Mouse (Mus musculus) embryonic fibroblast, embryonic 13.5 days (primary cell): Measurements from ENCODE around the gene Bmpr1a. TPM values are rescaled to one million over a fixed set of nuclear protein-coding genes. Genes with fewer than 3 reads are reported as not detected.
"Not testable (repeated sequence)": the region's sequence is repeated elsewhere in the genome, so short reads cannot be mapped to it uniquely, and the experiment has no call there.

Source experiments
- H3K27ac ChIP-seq: 2 replicates; pipeline ENCODE4 v1.5.1; 2012; ENCODE audit warnings: low read length, control low read depth, inconsistent platforms; ENCODE audit not compliant: insufficient read depth
- H3K4me1 ChIP-seq: 2 replicates; pipeline ENCODE4 v1.6.1; 2011; ENCODE audit warnings: low read length; ENCODE audit not compliant: control insufficient read depth, insufficient read depth
- H3K4me3 ChIP-seq: 2 replicates; pipeline ENCODE4 v1.5.1; 2011; ENCODE audit warnings: mild to moderate bottlenecking, control low read depth, low read length; ENCODE audit not compliant: insufficient read depth
- CTCF ChIP-seq: IDR thresholded peaks from 2 replicates; pipeline ENCODE4 v1.5.1; 2011; ENCODE audit warnings: mild to moderate bottlenecking, control low read depth, low read length, moderate library complexity, borderline replicate concordance; ENCODE audit not compliant: insufficient read depth
- POLR2A ChIP-seq: IDR thresholded peaks from 2 replicates; pipeline ENCODE4 v1.6.1; 2011; ENCODE audit warnings: low read depth, mild to moderate bottlenecking, control low read depth, low read length, moderate library complexity
- polyA plus RNA-seq: library from polyadenylated mRNA; stranded (reverse); fragments of >200 nt; gene quantifications from 2 replicates; pipeline ENCODE4 v1.2.4, GENCODE M21; 2011; ENCODE audit warnings: low read depth; ENCODE audit not compliant: missing spikeins, insufficient read length

Gene Bmpr1a
- polyA plus RNA-seq, 1 experiment, result 146 TPM

GRCm38 (mm10) chr14:34445348-34445747, 57.8 kb downstream of the Bmpr1a start:
- Histone ChIP-seq H3K27ac (peak overlapping the region; percentile 74; the same call in 1 of the 2 replicates), H3K4me1 (peaks cover 5% of the 10 kb centered on the region), H3K4me3 (no peak overlapping the region)
- no peak for TF ChIP-seq CTCF
- TF ChIP-seq POLR2A, result no peak

- TF ChIP-seq CTCF (no peak), POLR2A (no peak)
- peaks cover 5% of the 10 kb centered on the region for H3K4me1 ChIP-seq
- peak overlapping the region; percentile 74 for H3K27ac ChIP-seq
- no peak overlapping the region for H3K4me3 ChIP-seq
Measured at GRCm38 (mm10) chr14:34444924-34445323, 58.2 kb downstream of the Bmpr1a start.

GRCm38 (mm10) chr14:34444368-34444767, 58.8 kb downstream of the Bmpr1a start:
- no peak overlapping the region for H3K4me3 ChIP-seq
- peak overlapping the region; percentile 74; the same call in 1 of the 2 replicates for H3K27ac ChIP-seq
- TF ChIP-seq POLR2A (no peak), CTCF (no peak)

DNA sequence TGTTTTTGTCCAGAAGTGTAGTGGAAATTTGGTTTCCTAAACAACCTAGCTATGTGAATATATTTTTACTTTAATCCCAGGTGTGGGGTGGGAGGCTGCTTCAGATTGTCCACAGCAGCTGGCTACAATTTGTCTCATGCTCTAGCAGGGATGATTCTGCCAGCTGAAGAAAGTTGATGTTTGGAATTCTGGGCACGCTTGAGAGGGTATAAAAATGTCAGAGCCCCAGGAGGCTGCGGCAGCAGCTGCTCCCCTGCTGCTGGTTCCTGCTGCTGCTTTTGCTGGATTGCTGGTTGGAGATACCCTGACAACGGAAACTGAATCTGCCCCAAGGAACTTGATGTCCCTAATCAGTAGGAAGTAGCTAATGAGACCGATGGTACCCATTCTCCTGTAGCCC, 60.6 kb downstream of the Bmpr1a start:
- TF ChIP-seq CTCF (no peak), POLR2A (no peak)
- Histone ChIP-seq H3K27ac (no peak overlapping the region), H3K4me3 (no peak overlapping the region), H3K4me1 (no peaks in the 10 kb centered on the region)

More at GRCm38 (mm10) chr14:34444368-34444767, 58.8 kb downstream of the Bmpr1a start:
- peaks cover under 1% of the 10 kb centered on the region for H3K4me1 ChIP-seq

DNA sequence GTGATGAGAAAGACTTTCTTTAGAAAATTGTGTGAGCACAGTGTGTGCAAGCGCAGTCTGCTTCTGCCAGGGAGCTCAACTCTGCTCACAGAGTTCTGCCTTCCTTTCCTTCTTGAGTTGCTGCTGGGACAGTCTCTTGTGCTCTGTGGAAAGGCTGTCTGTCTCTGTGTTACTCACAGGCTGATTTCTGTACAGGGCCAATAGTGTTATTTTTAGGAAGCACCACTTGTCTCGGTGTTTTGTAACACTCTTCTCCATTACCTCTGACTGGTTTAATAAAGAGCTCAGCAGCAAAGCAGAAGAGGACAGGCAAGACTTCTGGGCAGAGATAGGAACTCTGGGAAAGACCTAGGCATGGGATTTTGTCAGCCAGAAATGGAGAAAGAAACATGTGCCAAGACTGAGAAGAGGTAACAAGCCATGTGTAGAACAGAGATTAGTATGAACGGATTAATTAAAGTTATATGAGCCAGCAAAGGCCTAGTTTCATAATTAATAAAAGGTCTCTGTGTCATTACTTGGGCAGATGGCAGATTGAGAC, 62.5 kb downstream of the Bmpr1a start:
- H3K27ac ChIP-seq, result no peak overlapping the region

GRCm38 (mm10) chr14:34429069-34429468, 74.1 kb downstream of the Bmpr1a start:
- TF ChIP-seq POLR2A, result no peak
- no peak for TF ChIP-seq CTCF

More for the DNA sequence above, 62.5 kb downstream of the Bmpr1a start:
- TF ChIP-seq CTCF, result no peak
- TF ChIP-seq POLR2A, result no peak
- H3K4me3 ChIP-seq, result no peak overlapping the region
- H3K4me1 ChIP-seq, result no peaks in the 10 kb centered on the region

DNA sequence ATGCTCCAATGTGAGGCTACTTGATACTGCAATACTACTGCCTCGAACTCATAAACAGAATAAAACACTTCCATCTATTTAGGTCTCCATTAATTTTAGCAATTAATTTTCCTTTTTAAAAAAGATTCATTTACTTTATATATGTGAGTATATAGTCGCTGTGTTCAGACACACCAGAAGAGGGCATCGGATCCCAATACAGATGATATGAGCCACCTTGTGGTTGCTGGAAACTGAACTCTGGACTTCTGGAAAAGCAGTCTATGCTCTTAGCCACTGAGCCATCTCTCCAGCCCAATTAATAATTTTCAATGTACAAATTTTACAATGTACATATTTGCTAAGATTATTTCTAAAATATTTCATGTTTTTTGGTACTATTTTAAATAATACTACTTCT, 74.9 kb downstream of the Bmpr1a start:
- H3K27ac ChIP-seq, result no peak overlapping the region
- no peak overlapping the region for H3K4me3 ChIP-seq
- TF ChIP-seq POLR2A, result no peak
- no peak for TF ChIP-seq CTCF
- H3K4me1 ChIP-seq, result no peaks in the 10 kb centered on the region

More at GRCm38 (mm10) chr14:34429069-34429468, 74.1 kb downstream of the Bmpr1a start:
- H3K4me1 ChIP-seq, result no peaks in the 10 kb centered on the region
- no peak overlapping the region for H3K4me3 ChIP-seq
- H3K27ac ChIP-seq, result no peak overlapping the region

- Histone ChIP-seq H3K27ac (no peak overlapping the region), H3K4me3 (no peak overlapping the region), H3K4me1 (no peaks in the 10 kb centered on the region)
- TF ChIP-seq CTCF (no peak), POLR2A (no peak)
Measured at GRCm38 (mm10) chr14:34421078-34421477, 82.1 kb downstream of the Bmpr1a start.

DNA sequence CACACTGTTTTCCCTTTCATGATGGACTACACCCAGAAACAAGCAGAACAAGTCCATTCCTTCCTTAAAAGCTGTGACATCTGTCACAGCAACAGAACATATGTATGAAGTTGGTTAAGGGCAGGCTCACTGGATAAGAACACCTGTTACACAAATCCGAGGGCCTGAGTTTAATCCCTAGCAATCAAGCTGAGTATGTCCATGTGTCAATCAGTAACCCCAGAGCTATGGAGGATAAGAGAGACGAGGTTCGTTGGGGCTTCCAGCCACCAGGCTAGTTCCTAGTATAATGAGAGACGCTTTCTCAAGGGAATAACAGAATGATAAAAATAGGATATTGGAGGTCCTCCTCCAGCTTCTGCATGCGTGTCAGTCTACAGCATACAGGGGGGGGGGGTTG, 85.6 kb downstream of the Bmpr1a start:
- Histone ChIP-seq H3K4me1 (no peaks in the 10 kb centered on the region), H3K27ac (no peak overlapping the region), H3K4me3 (no peak overlapping the region)
- TF ChIP-seq POLR2A, result no peak
- TF ChIP-seq CTCF, result no peak

- H3K4me3 ChIP-seq, H3K27ac ChIP-seq, H3K4me1 ChIP-seq: not testable (repeated sequence)
Measured at GRCm38 (mm10) chr14:34416946-34417345, 86.2 kb downstream of the Bmpr1a start.

- no peaks in the 10 kb centered on the region for H3K4me1 ChIP-seq
- TF ChIP-seq POLR2A (no peak), CTCF (no peak)
- no peak overlapping the region for H3K4me3 ChIP-seq
Measured at GRCm38 (mm10) chr14:34412164-34412896, 90.8 kb downstream of the Bmpr1a start.

More at GRCm38 (mm10) chr14:34412164-34412896, 90.8 kb downstream of the Bmpr1a start:
- H3K27ac ChIP-seq, result no peak overlapping the region
